Mouse (Mus musculus) gastrocnemius, postnatal 4 days (tissue): Measurements from ENCODE around the gene Wbp1l. TPM values are rescaled to one million over a fixed set of nuclear protein-coding genes. Genes with fewer than 3 reads are reported as not detected.
"Not testable (repeated sequence)": the region's sequence is repeated elsewhere in the genome, so short reads cannot be mapped to it uniquely, and the experiment has no call there.

Experiments used
- DNase-seq, 2 experiments: peaks; one replicate each; pipeline ENCODE4 v3.0.0; 2021 to 2022; ENCODE audit warnings: low spot score in 2 of 2, mixed read lengths in 2 of 2
- long read RNA-seq, 2 experiments: library from polyadenylated mRNA; stranded (forward); transcript quantifications; one replicate each; pipeline ENCODE4 v2.0.0; 2021
- total RNA-seq, 2 experiments: library from RNA; stranded (reverse); gene quantifications; 2 replicates each; pipeline ENCODE4 v1.2.3; 2021

Wbp1l gene
- 10 to 100 TPM; 52.4 to 57.2 TPM for total RNA-seq
- long read RNA-seq, experiment 1, transcript Wbp1l-204 (4 exons, 3,900 nt): minor isoform, 13 of 74 reads
- long read RNA-seq, experiment 1, transcript Wbp1l-202 (4 exons, 3,865 nt): minor isoform, 12 of 74 reads
- long read RNA-seq, experiment 1, transcript Wbp1l-201 (5 exons, 3,911 nt): major isoform, 16 of 74 reads
- long read RNA-seq, experiment 1, partial matches to known transcripts: 7 of 74 reads
- long read RNA-seq, experiment 1, other reads (novel, unspliced or antisense): 26 of 74 reads
- long read RNA-seq, experiment 2, transcript Wbp1l-201 (5 exons, 3,911 nt): minor isoform, 18 of 101 reads
- long read RNA-seq, experiment 2, transcript Wbp1l-204 (4 exons, 3,900 nt): minor isoform, 20 of 101 reads
- long read RNA-seq, experiment 2, transcript Wbp1l-202 (4 exons, 3,865 nt): major isoform, 22 of 101 reads
- long read RNA-seq, experiment 2, partial matches to known transcripts: 7 of 101 reads
- long read RNA-seq, experiment 2, other reads (novel, unspliced or antisense): 32 of 101 reads

GRCm38 (mm10) chr19:46598720-46599252 lies at the start of gene Wbp1l:
Gene Wbp1l, plus strand, starts transcription at chr19:46599084.
- peak; percentile 93 to 95 for DNase-seq

- DNase-seq: no peak
These were observed 48.5 kb upstream of the Wbp1l start for GRCm38 (mm10) chr19:46550385-46550784.

- DNase-seq: no peak
These were observed 46.4 kb upstream of the Wbp1l start for GRCm38 (mm10) chr19:46552496-46552895.

GRCm38 (mm10) chr19:46553541-46553955 lies 45.3 kb upstream of the Wbp1l start:
- DNase-seq: peak in 1 of 2 experiments; percentile 52

- no peak for DNase-seq
These were observed 40.9 kb upstream of the Wbp1l start for GRCm38 (mm10) chr19:46558009-46558408.

- DNase-seq: no peak
These were observed 40.3 kb upstream of the Wbp1l start for GRCm38 (mm10) chr19:46558631-46559030.

- peak in 1 of 2 experiments; percentile 72 for DNase-seq
These were observed 36.8 kb upstream of the Wbp1l start for GRCm38 (mm10) chr19:46562132-46562531.

GRCm38 (mm10) chr19:46562581-46563515 lies 36.0 kb upstream of the Wbp1l start:
- no peak for DNase-seq

- no peak for DNase-seq
These were observed 35.3 kb upstream of the Wbp1l start for GRCm38 (mm10) chr19:46563603-46564002.

- DNase-seq: no peak
These were observed 34.8 kb upstream of the Wbp1l start for GRCm38 (mm10) chr19:46564043-46564462.

GRCm38 (mm10) chr19:46571211-46571877 lies 27.5 kb upstream of the Wbp1l start:
- DNase-seq: not testable (repeated sequence)

- DNase-seq: no peak
These were observed 27.0 kb upstream of the Wbp1l start for GRCm38 (mm10) chr19:46571878-46572244.

- no peak for DNase-seq
These were observed 26.3 kb upstream of the Wbp1l start for GRCm38 (mm10) chr19:46572548-46572947.

- DNase-seq: peak; percentile 90 to 94
These were observed 25.6 kb upstream of the Wbp1l start, which contains the start of the genes Arl3 and Sfxn2 for GRCm38 (mm10) chr19:46572951-46573937. Gene Arl3, minus strand, starts transcription at chr19:46573198. Gene Sfxn2, plus strand, starts transcription at chr19:46573365.

GRCm38 (mm10) chr19:46573990-46574389 lies 24.9 kb upstream of the Wbp1l start:
- no peak for DNase-seq

- no peak for DNase-seq
These were observed 23.7 kb upstream of the Wbp1l start for GRCm38 (mm10) chr19:46575196-46575595.

GRCm38 (mm10) chr19:46587823-46588508 lies 10.9 kb upstream of the Wbp1l start:
- DNase-seq: peak; percentile 76 to 86

- DNase-seq: no peak
These were observed 7.3 kb upstream of the Wbp1l start for GRCm38 (mm10) chr19:46591575-46591974.
